Mouse (Mus musculus) liver, postnatal 0 days (tissue): ENCODE measurements around the gene Lrrc8c.

ENCODE experiments used
- CTCF ChIP-seq: sonication (generic); IDR thresholded peaks from 2 replicates; pipeline ENCODE4 v1.5.1; 2016; ENCODE audit warnings: antibody characterized with exemption, low read depth
- EP300 ChIP-seq: IDR thresholded peaks from 2 replicates; pipeline ENCODE4 v1.6.1; 2016; ENCODE audit warnings: antibody characterized with exemption, low read depth, mild to moderate bottlenecking

DNA sequence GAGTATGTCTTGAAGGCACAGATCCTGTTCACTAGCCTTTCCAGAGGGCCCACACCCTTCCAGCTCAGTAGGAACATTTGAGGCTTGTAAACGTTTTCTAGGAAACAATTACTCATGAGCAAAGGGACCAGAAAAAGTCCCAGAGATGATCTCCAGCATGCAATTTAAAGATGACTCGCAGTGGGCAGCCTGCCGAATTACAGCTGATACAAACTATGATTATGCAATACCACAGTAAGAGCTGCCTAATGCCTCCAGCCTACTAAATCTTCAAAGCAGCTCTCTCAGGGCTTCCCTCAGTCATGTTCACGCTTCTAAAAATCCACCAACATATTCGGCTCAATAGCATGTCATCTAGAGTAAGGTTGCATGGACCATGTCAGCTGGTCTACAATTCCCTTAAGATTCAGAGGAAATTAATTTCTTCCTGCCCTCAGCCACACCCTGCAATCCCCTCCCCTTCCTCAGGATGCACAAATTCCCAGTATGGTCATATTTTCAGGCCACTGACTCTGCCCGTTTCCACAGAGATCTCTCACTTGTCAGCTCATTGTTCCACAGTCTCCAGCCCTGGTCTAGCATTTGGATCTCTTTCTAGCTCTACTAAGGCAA is 101.4 kb downstream of the Lrrc8c start:
- TF ChIP-seq EP300 (no peak; the same call in 1 of the 2 replicates), CTCF (no peak)
